Mouse (Mus musculus) thymus, postnatal 4 days (tissue): ENCODE data around the gene Eci2.
"Not testable (repeated sequence)": the region's sequence is repeated elsewhere in the genome, so short reads cannot be mapped to it uniquely, and the experiment has no call there.

Experiments
- DNase-seq: peaks from one replicate; pipeline ENCODE4 v3.0.0; 2021

Gene Eci2

DNA sequence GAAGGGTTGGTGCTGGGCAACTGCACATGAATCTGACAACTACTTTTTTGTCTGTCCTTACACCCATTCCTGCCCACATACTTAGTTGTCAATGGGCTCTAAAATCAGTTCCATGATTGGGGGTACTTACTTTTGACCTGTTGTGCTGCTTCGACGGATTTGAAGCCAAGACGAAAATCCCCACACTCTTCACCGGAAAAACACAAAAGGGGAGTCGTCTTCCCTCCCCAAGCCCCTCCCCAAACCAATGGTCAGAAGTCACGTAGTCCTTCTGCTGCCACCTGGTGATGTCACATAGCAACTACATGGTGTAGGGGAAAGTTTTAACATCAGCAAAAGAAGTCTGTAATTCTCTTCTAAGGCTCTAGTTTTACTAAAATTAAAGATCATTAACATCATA is at the start of gene Eci2:
TSS of gene Eci2 (minus strand) at position 218 of the 400 bp plus-strand sequence.
- peak; percentile 62 for DNase-seq

DNA sequence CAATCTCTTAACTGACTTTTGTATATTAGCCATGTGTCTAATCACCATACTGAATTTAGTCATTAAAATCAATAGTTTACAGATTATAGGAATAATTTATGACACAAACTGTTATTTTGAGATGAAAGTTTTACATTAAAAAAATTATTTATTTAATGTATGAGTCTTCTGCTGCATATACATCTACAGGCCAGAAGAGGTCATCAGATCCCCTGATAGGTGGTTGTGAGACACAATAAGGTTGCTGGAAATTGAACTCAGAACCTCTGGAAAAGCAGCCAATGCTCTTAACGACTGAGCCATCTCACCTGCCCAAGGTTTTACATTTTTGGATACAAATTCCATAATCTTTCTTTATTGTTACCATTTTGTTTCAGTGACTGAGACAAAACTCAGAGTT is 48.0 kb upstream of the Eci2 start:
- DNase-seq, result no peak

DNA sequence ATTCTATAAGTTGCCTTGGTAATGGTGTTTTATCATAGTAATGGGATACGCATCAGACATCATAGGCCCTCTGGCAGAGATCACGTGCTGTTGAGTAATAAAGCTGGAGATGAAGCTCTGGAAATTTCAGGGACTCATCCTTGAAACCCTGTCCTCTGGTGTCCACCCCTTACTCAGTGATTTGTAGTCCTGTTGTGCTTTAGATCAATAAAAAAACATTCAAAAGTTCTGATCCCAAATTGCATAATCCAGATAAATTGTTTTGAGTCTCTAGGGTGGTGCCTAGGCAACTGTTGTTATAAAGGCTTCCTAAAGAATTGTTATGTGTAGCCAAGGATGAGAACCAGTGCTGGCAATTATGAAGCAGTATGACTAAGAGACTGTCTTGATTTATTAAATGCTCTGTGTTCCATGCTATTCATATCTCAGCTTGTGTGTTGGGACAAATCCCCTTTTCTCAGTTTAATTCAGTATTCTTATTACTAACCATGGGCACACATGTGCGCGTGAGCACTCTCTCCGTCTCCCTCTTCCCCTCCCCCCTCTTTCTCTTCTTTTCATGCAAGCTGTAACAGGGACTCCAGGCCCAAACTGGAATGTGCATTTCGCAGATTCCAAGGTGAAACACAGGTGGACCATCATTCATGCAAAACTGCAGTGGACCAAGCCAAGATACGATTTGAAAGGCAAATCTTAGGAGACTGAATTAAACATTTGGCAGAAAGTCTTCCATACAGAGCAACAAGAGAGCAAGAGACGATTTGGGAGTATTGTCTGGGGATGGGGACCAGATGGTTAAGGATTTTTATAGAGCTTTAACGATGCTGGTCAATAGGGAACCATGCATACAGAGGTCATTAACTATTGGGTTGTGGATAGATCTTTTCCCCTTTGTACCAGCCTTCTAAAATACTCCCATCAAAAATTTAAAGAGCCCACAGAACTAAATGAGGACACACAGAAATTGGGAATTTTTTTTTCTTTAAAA is 43.9 kb upstream of the Eci2 start:
- no peak for DNase-seq

GRCm38 (mm10) chr13:35067084-35067483 is 40.2 kb upstream of the Eci2 start:
- no peak for DNase-seq

- no peak for DNase-seq
Observed at GRCm38 (mm10) chr13:35066033-35066432, 39.1 kb upstream of the Eci2 start.

DNA sequence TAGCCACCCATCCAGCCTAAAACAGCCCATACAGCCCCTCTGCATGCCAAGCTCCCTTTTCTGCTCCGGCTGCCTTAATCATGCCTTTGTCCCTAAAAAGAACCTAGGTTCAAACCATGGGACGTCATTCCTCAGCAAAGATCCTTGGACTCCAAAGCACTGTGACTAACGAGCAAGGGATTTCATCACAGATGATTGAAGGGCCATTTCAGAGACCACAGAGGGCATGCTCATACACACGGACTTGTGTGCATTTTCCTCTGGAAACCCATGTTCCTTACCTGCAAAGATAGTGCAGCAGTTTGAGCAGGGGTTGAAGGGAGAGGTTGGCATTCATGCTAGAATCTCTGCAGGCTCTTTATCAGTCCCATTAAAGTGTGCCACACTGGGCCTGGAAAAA is 37.5 kb upstream of the Eci2 start:
- no peak for DNase-seq

GRCm38 (mm10) chr13:35058145-35058544 is 31.2 kb upstream of the Eci2 start:
- no peak for DNase-seq

DNA sequence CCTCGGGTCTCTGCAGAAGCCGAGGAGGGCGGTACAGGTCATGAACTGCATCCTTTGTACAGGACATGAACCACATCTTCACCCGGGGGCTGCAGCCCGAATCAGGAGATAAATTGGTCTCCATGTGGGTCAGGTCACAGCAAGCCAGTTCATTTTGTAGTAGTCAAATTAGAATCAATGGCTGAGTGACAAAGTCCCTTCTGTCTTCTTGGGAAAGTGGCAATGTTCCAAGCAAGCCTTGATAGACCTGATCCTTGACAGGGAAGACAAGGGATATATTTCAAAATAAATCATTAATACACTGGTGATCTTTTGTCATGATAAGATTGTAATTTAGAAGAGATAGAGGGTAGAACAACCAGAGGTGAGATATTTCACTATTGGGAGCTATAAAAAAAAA is 9.6 kb upstream of the Eci2 start:
- DNase-seq, result no peak

DNA sequence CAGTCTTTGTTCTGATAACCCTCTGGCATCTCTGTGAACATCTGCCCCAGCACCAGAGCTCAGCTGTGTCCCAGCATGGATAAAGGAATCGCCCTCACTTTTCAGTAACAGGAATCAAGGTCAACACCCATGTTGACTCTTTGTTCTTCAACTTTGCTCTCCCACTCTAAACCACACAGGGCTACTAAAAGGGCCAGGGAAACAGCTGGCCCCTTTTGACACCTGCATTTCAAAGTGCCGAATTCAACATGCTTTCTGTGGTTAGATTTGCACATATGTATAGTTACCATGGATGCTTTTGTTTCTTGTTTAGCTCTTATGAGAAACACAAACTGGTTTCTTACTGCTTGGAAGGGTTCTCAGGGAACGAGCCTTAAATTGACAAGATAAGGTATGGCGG is 8.8 kb upstream of the Eci2 start:
- peak; percentile 44 for DNase-seq

- DNase-seq, result peak; percentile 38
Observed at GRCm38 (mm10) chr13:35033571-35033970, 6.7 kb upstream of the Eci2 start.

DNA sequence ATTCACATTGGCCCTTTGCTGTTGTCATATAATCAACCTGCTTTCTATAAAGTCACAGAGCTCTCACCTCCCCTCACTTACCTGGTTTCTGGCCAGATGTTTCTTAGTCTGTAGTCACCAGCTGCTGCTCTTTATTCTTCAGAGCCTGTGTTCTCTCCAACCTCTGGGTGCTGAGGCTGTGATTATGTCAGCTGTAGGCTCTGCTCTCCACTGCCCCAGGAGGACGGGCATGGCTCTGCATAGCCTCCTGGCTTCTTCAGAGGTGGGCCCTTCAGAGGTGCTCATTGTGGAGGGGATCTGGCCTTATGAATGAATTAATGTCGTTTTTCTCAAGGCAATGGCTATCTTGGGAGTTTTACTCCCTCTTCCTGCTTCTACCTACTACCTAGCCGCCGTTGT is 4.8 kb upstream of the Eci2 start:
- peak; percentile 82 for DNase-seq

DNA sequence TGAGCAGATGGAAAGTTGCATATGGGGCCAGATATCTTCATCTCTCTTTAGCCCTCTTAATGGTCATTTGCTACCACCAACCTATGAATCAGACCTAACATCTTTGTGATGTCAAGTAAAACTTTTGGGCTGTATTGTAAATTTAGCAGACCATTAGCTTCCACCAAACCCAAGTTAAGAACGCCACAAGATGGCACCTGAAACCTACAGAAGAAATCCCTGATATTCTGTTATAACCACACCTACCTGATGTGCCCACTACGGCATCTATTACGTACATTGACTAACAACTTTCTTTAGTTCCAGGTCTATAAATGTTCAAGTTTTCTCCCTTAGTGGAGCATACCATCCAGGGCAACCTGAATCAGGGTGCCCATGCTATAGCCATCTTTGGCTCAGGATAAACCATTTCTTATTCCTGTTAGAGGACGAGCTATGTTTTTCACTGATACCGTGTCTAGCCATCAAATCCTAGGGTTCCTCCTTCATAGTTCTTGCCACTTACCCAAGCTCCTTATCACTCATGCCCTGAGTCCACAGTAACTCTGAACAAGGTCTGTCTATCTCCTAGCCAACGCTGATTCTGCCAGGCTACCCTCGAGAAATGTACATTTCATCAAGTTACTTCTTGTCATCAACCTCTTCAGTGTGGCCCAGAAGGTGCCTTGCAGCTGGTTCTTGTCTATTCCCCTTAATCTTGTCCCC is 4.2 kb upstream of the Eci2 start:
- no peak for DNase-seq

GRCm38 (mm10) chr13:35028365-35028764 is 1.5 kb upstream of the Eci2 start:
- no peak for DNase-seq

DNA sequence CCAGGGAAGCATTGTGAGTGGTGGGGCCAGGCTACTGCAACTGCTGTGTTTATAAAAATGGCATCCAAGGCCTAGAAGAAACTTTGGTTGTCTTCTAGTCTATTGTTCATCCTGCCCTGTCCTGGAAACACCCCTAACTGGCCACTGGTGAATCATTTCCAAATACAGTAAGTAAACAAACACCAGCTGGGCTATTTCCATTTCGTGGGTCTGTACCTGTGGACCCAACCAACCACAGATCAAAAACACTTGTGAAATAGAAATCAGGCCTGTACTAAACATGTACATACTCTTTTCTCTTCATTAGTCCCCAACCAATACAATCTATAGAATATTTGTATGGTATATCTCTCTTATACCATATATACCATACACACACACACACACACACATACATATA is 3.5 kb downstream of the Eci2 start:
- not testable (repeated sequence) for DNase-seq

DNA sequence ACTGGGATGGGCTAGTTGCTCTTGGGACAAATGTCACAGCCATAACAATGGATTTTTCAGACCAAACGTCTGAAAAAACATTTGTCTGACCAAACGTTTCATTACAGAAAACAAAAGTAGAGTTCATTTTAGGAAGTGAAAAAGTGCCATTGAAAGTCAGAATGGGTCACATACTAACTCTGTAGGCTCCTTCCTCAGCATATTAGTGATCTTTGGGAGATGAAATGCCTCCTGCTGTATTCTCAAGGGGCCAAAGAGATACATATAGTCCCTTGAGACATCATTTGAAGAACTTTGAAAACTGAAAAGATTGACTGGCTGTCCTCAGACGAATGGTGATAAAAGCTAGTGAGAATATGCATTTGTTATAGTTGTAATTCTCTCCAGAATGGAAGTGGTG is 6.5 kb downstream of the Eci2 start:
- no peak for DNase-seq

GRCm38 (mm10) chr13:35018866-35019536 is 7.9 kb downstream of the Eci2 start:
- no peak for DNase-seq

DNA sequence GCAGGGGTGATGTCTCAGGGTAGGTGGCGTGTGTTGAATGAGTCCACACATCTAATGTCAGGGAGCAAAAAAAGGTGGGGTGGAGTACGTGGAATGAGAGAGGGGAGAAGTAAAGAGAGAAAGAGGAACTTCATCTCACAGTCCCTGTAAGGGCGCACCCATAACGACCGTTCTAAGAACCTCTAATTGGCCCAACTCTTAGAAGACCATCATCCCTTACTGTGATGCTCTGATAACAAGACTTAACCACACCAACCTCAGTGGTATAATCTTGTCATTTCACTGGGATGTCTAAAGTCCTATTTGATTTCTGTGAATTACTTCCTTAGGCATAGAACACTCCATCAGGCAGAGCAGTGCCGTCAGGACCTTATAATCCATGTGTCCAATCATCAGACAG is 9.5 kb downstream of the Eci2 start:
- DNase-seq, result no peak

DNA sequence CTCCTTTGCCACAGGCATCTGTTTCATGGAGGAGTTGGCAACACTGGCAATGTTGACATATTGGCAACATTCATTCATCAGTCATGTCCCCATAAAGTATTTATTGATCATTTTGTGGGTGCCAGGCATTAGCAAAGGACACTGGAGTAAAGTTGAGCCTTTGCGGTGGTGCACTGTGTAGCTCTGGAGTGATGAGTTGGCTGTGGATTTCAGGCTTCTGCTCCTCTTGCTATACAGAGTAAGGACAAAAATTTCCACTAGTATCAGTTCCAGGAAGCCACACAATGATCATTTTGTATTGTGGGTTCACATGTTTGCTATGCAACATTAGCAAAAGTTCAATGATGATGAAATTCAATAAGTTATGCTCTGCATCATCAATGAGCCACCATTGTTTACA is 10.8 kb downstream of the Eci2 start:
- no peak for DNase-seq

DNA sequence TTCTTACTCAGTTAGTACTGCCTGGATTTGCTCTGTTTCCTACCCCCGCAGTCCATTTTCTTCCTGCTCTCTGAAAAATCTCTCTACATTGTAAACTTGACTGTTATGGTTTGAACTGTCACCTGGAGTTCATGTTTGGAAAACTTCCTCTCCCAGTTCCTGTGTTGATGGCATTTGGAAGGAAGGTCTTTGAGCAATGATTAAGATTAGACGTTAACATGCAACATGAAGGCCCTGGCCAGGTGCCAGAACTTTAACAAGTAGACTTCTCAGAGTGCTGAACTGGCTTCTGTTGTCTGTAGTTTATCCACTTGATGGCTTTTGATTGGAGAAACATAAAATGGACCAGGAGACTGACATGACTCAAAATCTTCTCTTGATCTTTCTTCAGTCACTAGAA is 31.0 kb downstream of the Eci2 start:
- no peak for DNase-seq

GRCm38 (mm10) chr13:34993983-34994811 is 32.7 kb downstream of the Eci2 start:
- peak; percentile 98 for DNase-seq

DNA sequence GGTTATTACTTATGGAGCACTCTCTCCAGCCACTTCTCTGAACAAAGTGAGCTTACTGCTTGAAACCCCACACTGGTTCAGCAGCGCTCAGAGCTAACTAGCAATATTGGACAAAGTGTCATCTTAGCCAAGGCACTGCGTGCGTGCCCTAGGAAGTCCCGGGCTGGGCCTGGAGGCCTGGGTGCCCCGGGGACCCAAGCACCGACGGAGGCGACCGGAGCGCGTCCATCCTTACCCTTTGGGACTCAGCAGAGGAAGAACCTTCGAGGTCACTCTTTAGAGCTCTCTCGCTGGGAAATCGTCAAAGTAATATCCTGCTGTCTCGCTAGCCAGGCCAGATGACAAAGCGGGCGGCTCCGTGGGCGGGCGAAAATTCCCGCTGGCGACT is 33.3 kb downstream of the Eci2 start:
- DNase-seq, result peak; percentile 69

DNA sequence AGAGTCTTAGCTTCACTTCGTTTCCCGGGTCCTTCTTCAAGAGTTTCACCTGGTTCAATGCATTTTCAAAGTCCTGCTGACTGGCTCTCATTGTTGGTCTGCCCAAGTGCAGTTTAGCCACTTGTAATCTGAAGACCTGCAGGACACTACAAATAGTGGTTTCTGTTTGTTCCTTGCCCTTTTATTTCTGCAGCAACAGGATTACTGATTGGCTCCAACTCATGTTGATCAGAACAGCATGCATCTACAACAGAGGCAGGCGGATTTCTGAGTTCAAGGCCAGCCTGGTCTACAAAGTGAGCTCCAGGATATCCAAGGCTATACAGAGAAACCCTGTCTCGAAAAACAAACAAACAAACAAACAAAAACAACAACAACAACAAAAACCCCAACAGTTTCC is 33.8 kb downstream of the Eci2 start:
- DNase-seq, result no peak
